Mouse (Mus musculus) spleen, postnatal 0 days (tissue): ENCODE results near the gene Iqck. TPM values are rescaled to one million over a fixed set of nuclear protein-coding genes. Genes with fewer than 3 reads are reported as not detected.

Experiments used
- polyA plus RNA-seq: library from polyadenylated mRNA; unstranded; fragments of >200 nt; fragmentation: Nextera tagmentation; extraction: Ambion mirVana; gene quantifications from 2 replicates; pipeline ENCODE4 v1.2.1, GENCODE M21; 2015

Gene Iqck
- polyA plus RNA-seq, result 0.52 and 0.76 TPM in 2 replicates

GRCm38 (mm10) chr7:118855171-118855876, at the start of gene Iqck:
Iqck (plus strand) TSS chr7:118855752.

GRCm38 (mm10) chr7:118855877-118856304, 339 bp downstream of the Iqck start, which contains the start of gene Knop1:
Knop1 (minus strand) TSS chr7:118856254.

DNA sequence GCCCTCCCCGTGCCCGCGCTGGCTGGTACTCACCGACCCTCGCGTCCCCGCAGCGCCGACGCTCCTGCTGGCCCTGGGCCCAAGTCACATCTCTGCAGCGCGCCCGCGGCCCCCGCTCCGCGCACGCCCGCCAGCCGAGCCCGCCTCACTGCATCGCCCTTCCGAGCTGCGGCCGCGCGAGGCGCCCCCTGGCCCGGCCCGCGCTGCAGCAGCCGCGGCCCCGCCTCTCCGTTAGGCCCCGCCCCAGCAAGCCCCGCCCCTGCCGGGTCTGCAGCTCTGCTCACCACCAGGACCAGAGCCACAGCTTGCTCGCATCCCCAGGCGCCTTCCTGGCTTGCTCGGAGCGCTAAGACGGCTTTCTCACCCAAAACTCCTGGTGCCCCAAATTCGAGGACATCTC, 139.5 kb downstream of the Iqck start, which contains the start of gene Gprc5b:
Gene Gprc5b, minus strand, starts transcription at position 205 of the 400 bp plus-strand sequence.

Other genes with a start within 250 kb of the Iqck start
- 53.9 and 54.9 TPM in 2 replicates for gene Gde1, start 150.0 kb upstream of the Iqck start, polyA plus RNA-seq
- 9.8 and 10.5 TPM in 2 replicates for gene Ccp110, start 143.2 kb upstream of the Iqck start, polyA plus RNA-seq
- 38.8 and 39.8 TPM in 2 replicates for gene Vps35l, start 115.5 kb upstream of the Iqck start, polyA plus RNA-seq
- gene Knop1, start 502 bp downstream of the Iqck start, polyA plus RNA-seq, result 48.0 and 51.3 TPM in 2 replicates
- 0.54 and 0.91 TPM in 2 replicates for gene Gprc5b, start 139.5 kb downstream of the Iqck start, polyA plus RNA-seq